Mouse (Mus musculus): ENCODE results near the gene Cd27. TPM values are rescaled to one million over a fixed set of nuclear protein-coding genes. Genes with fewer than 3 reads are reported as not detected.
A peak's percentile ranks its signal among the peaks of the same experiment; 100 is the strongest.
"Not testable (repeated sequence)": the region's sequence is repeated elsewhere in the genome, so short reads cannot be mapped to it uniquely, and the experiment has no call there.

Cd27 gene
- 1.6 and 2.1 TPM in 2 replicates for polyA plus RNA-seq (2015; fragmentation: Nextera tagmentation; extraction: Ambion mirVana)

GRCm38 (mm10) chr6:125236782-125237181 is at the start of gene Cd27:
Gene Cd27 (minus strand): TSS chr6:125237010.
- H3K4me3 ChIP-seq (replicated peaks) = no peak within 1 kb of the TSS
- no peaks in the 10 kb centered on the region for H3K9me3 ChIP-seq (replicated peaks)
- no peaks in the 10 kb centered on the region for H3K36me3 ChIP-seq
- WGBS (ENCODE audit: insufficient replicate concordance) = 43% methylated on average over 6 of the region's 6 CpGs
- H3K4me1 ChIP-seq (replicated peaks) = peaks cover 30% of the 10 kb centered on the region
- DNase-seq (no peak), ATAC-seq (ENCODE audit: low read depth) (no peak)
- 0 out of 2 replicates have a peak within 1 kb of the TSS, but pooled peaks have one; percentile 13 for H3K9ac ChIP-seq
- H3K4me2 ChIP-seq = no peak within 1 kb of the TSS
- H3K27me3 ChIP-seq = no peaks in the 10 kb centered on the region
- H3K27ac ChIP-seq = no peak within 1 kb of the TSS

- H3K9me3 ChIP-seq (replicated peaks) = no peaks in the 10 kb centered on the region
- WGBS (ENCODE audit: insufficient replicate concordance) = 89% methylated on average over 22 of the region's 22 CpGs
- no peak for ATAC-seq (ENCODE audit: low read depth)
- no peak within 1 kb of the TSS for H3K4me2 ChIP-seq
- no peaks in the 10 kb centered on the region for H3K36me3 ChIP-seq
- H3K4me1 ChIP-seq (replicated peaks) = no peaks in the 10 kb centered on the region
- H3K9ac ChIP-seq = no peak within 1 kb of the TSS
- no peaks in the 10 kb centered on the region for H3K27me3 ChIP-seq
- H3K4me3 ChIP-seq (replicated peaks) = no peak within 1 kb of the TSS
- no peak for DNase-seq
- H3K27ac ChIP-seq = no peak within 1 kb of the TSS
Observed at GRCm38 (mm10) chr6:125285890-125286289, 49.1 kb upstream of the Cd27 start, which contains the start of gene Tuba3a. Gene Tuba3a (minus strand): TSS chr6:125286042.

GRCm38 (mm10) chr6:125284751-125285150 is 47.9 kb upstream of the Cd27 start:
- no peaks in the 10 kb centered on the region for H3K4me1 ChIP-seq (replicated peaks)
- H3K9me3 ChIP-seq (replicated peaks) = no peaks in the 10 kb centered on the region
- H3K27ac ChIP-seq = no peak overlapping the region
- no peak overlapping the region for H3K4me2 ChIP-seq
- H3K9ac ChIP-seq = no peak overlapping the region
- DNase-seq (no peak), ATAC-seq (ENCODE audit: low read depth) (no peak)
- H3K27me3 ChIP-seq = no peaks in the 10 kb centered on the region
- H3K36me3 ChIP-seq = no peaks in the 10 kb centered on the region
- WGBS (ENCODE audit: insufficient replicate concordance) = 81% methylated on average over 7 of the region's 7 CpGs
- H3K4me3 ChIP-seq (replicated peaks) = no peak overlapping the region

GRCm38 (mm10) chr6:125284250-125284649 is 47.4 kb upstream of the Cd27 start:
- Histone ChIP-seq H3K27me3 (no peaks in the 10 kb centered on the region), H3K4me2 (no peak overlapping the region), H3K36me3 (no peaks in the 10 kb centered on the region), H3K4me1 (replicated peaks) (no peaks in the 10 kb centered on the region), H3K9me3 (replicated peaks) (no peaks in the 10 kb centered on the region), H3K27ac (no peak overlapping the region), H3K9ac (no peak overlapping the region), H3K4me3 (replicated peaks) (no peak overlapping the region)
- WGBS (ENCODE audit: insufficient replicate concordance) = 58% methylated on average over 8 of the region's 8 CpGs
- ATAC-seq (ENCODE audit: low read depth) (no peak), DNase-seq (no peak)

GRCm38 (mm10) chr6:125282721-125283120 is 45.9 kb upstream of the Cd27 start:
- 78% methylated on average over 13 of the region's 13 CpGs for WGBS (ENCODE audit: insufficient replicate concordance)
- H3K4me3 ChIP-seq (replicated peaks); ATAC-seq (ENCODE audit: low read depth); H3K4me1 ChIP-seq (replicated peaks); DNase-seq; H3K4me2 ChIP-seq; H3K9ac ChIP-seq; H3K27me3 ChIP-seq; H3K36me3 ChIP-seq; H3K27ac ChIP-seq; H3K9me3 ChIP-seq (replicated peaks): not testable (repeated sequence)

- ATAC-seq (ENCODE audit: low read depth) (no peak), DNase-seq (no peak)
- Histone ChIP-seq H3K9ac (no peak overlapping the region), H3K27me3 (no peaks in the 10 kb centered on the region), H3K36me3 (no peaks in the 10 kb centered on the region), H3K4me3 (replicated peaks) (no peak overlapping the region), H3K4me2 (no peak overlapping the region), H3K27ac (no peak overlapping the region), H3K4me1 (replicated peaks) (no peaks in the 10 kb centered on the region), H3K9me3 (replicated peaks) (no peaks in the 10 kb centered on the region)
- 41% methylated on average over 8 of the region's 8 CpGs for WGBS (ENCODE audit: insufficient replicate concordance)
Observed at GRCm38 (mm10) chr6:125279729-125280128, 42.9 kb upstream of the Cd27 start.

- Histone ChIP-seq H3K4me3 (replicated peaks) (no peak overlapping the region), H3K9ac (no peak overlapping the region), H3K36me3 (no peaks in the 10 kb centered on the region), H3K4me1 (replicated peaks) (peaks cover 14% of the 10 kb centered on the region), H3K27me3 (no peaks in the 10 kb centered on the region), H3K9me3 (replicated peaks) (no peaks in the 10 kb centered on the region), H3K27ac (no peak overlapping the region), H3K4me2 (no peak overlapping the region)
- DNase-seq (no peak), ATAC-seq (ENCODE audit: low read depth) (no peak)
- 51% methylated on average over 15 of the region's 15 CpGs for WGBS (ENCODE audit: insufficient replicate concordance)
Observed at GRCm38 (mm10) chr6:125274841-125275563, 38.2 kb upstream of the Cd27 start.

GRCm38 (mm10) chr6:125272228-125272785 is 35.5 kb upstream of the Cd27 start:
- DNase-seq (no peak), ATAC-seq (ENCODE audit: low read depth) (no peak)
- H3K9ac ChIP-seq = no peak overlapping the region
- H3K27me3 ChIP-seq = no peaks in the 10 kb centered on the region
- H3K4me2 ChIP-seq = no peak overlapping the region
- H3K27ac ChIP-seq = no peak overlapping the region
- WGBS (ENCODE audit: insufficient replicate concordance) = 70% methylated on average over 10 of the region's 10 CpGs
- peaks cover 14% of the 10 kb centered on the region for H3K4me1 ChIP-seq (replicated peaks)
- H3K36me3 ChIP-seq = no peaks in the 10 kb centered on the region
- no peak overlapping the region for H3K4me3 ChIP-seq (replicated peaks)
- H3K9me3 ChIP-seq (replicated peaks) = no peaks in the 10 kb centered on the region

- H3K27me3 ChIP-seq = no peaks in the 10 kb centered on the region
- ATAC-seq (ENCODE audit: low read depth) (peak; percentile 81), DNase-seq (peak; percentile 63)
- H3K9me3 ChIP-seq (replicated peaks) = no peaks in the 10 kb centered on the region
- H3K4me1 ChIP-seq (replicated peaks) = peaks cover 14% of the 10 kb centered on the region
- H3K4me2 ChIP-seq = peak overlapping the region; percentile 39
- H3K9ac ChIP-seq = 0 out of 2 replicates have a peak overlapping the region, but pooled peaks have one; percentile 27
- no peaks in the 10 kb centered on the region for H3K36me3 ChIP-seq
- WGBS (ENCODE audit: insufficient replicate concordance) = 15% methylated on average over 17 of the region's 17 CpGs
- no peak overlapping the region for H3K4me3 ChIP-seq (replicated peaks)
- H3K27ac ChIP-seq = no peak overlapping the region
Observed at GRCm38 (mm10) chr6:125271455-125272227, 34.8 kb upstream of the Cd27 start.

GRCm38 (mm10) chr6:125268799-125269198 is 32.0 kb upstream of the Cd27 start:
- Histone ChIP-seq H3K9me3 (replicated peaks) (no peaks in the 10 kb centered on the region), H3K36me3 (no peaks in the 10 kb centered on the region), H3K4me3 (replicated peaks) (no peak overlapping the region), H3K4me1 (replicated peaks) (peaks cover 14% of the 10 kb centered on the region), H3K27me3 (no peaks in the 10 kb centered on the region), H3K9ac (no peak overlapping the region), H3K27ac (no peak overlapping the region), H3K4me2 (no peak overlapping the region)
- ATAC-seq (ENCODE audit: low read depth) (no peak), DNase-seq (no peak)
- 54% methylated on average over 6 of the region's 6 CpGs for WGBS (ENCODE audit: insufficient replicate concordance)

GRCm38 (mm10) chr6:125267469-125267868 is 30.7 kb upstream of the Cd27 start:
- 65% methylated on average over 3 of the region's 3 CpGs for WGBS (ENCODE audit: insufficient replicate concordance)
- ATAC-seq (ENCODE audit: low read depth) = no peak
- DNase-seq = no peak

More at GRCm38 (mm10) chr6:125267469-125267868, 30.7 kb upstream of the Cd27 start:
- Histone ChIP-seq H3K27me3 (no peaks in the 10 kb centered on the region), H3K9ac (no peak overlapping the region), H3K4me2 (no peak overlapping the region), H3K4me1 (replicated peaks) (peaks cover 14% of the 10 kb centered on the region), H3K27ac (no peak overlapping the region), H3K36me3 (no peaks in the 10 kb centered on the region), H3K9me3 (replicated peaks) (no peaks in the 10 kb centered on the region), H3K4me3 (replicated peaks) (no peak overlapping the region)

Data from liver, embryonic 13.5 days (tissue).